Mouse (Mus musculus): ENCODE measurements around the gene Cd5.

GRCm38 (mm10) chr19:10771995-10772394, 33.2 kb upstream of the Cd5 start:
- TF ChIP-seq CTCF (conservative IDR thresholded peaks at IDR 0.05; ENCODE audit: low read length) = no peak
- TF ChIP-seq POU5F1 (IDR thresholded peaks at IDR 0.05; ENCODE audit: borderline replicate concordance, low read length) = no peak
- no peak for TF ChIP-seq NANOG (IDR thresholded peaks at IDR 0.05; ENCODE audit: borderline replicate concordance, low read length)

Data from E14TG2a.4 (cell line).